Mouse (Mus musculus) c-Kit-positive CD71-positive TER-119-positive erythroid progenitor cells, embryonic 14.5 days (primary cell): ENCODE data around the gene Gjb6.

Experiments
- DNase-seq: peaks from one replicate; pipeline ENCODE4 v3.0.0-alpha.2; 2013; ENCODE audit warnings: low spot score

Gjb6 gene

GRCm38 (mm10) chr14:57084180-57084668 is 49.2 kb downstream of the Gjb6 start:
- DNase-seq: no peak

DNA sequence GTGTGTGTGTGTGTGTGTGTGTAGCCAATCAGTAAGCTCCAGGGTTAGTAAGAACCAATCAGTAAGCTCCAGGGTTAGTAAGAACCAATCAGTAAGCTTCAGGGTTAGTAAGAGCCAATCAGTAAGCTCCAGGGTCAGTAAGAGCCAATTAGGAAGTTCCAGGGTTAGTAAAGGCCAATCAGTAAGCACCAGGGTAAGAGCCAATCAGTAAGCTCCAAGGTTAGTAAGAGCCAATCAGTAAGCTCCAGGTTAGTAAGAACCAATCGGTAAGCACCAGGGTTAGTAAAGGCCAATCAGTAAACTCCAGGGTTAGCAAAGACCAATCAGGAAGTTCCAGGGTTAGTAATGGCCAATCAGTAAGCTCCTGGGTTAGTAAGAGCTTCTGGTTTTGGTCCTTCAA is 50.5 kb downstream of the Gjb6 start:
- DNase-seq: no peak

DNA sequence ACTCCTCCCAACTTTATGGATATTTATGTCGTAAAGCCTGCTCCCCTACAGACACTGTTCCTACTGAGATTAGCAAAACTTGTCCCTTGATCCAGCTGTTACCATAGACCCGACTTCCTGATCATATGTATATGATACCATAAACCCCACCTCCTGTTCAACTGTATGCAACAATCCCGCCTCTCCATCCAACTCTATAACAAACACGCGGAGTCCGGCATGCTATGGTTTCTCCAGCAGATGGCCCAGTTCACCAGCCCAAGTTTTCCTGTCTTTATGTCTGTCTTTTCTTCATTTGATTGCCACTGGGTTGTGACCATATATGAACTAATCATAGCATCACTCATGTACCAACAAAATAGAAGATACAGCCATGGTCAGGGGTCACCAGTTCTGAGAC is 57.9 kb downstream of the Gjb6 start:
- no peak for DNase-seq
